Mouse (Mus musculus): Measurements from ENCODE around the gene Antxr2.

Gene Antxr2

GRCm38 (mm10) chr5:97835418-97835817 lies 195.4 kb downstream of the Antxr2 start:
- no peak for DNase-seq (ENCODE audit: low spot score)

DNA sequence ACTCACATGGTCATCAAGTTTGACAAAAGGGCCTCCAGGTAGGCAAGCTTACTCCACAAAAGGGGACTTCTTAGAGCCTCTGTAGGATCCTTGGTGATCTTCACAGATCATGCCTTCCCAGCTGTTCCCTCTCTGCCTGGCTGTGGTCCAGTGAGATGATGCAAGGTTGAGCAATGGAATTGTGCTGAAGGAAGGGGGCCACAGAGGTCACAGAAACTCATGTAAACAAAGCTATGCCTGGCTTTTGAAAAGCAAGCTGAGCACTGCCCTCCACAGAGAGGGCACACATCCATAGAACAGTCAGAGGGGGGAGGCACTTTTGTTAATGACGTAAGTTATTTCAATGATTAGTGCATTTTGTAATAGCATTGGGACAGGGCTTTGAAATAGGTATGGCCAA lies 196.1 kb downstream of the Antxr2 start:
- DNase-seq (ENCODE audit: low spot score): peak; percentile 96
